Mouse (Mus musculus): ENCODE measurements at regions not wholly inside any gene's neighbourhood (a gene's known extent, or its start where the extent isn't known, plus 50 kb on each side); places are given as distances from the start of the nearest gene placed in this dataset.
"Not testable (repeated sequence)": the region's sequence is repeated elsewhere in the genome, so short reads cannot be mapped to it uniquely, and the experiment has no call there.

- no peak for DNase-seq
These were observed 547.7 kb upstream of the Zfp960 start for GRCm38 (mm10) chr17:16516173-16516572.

DNA sequence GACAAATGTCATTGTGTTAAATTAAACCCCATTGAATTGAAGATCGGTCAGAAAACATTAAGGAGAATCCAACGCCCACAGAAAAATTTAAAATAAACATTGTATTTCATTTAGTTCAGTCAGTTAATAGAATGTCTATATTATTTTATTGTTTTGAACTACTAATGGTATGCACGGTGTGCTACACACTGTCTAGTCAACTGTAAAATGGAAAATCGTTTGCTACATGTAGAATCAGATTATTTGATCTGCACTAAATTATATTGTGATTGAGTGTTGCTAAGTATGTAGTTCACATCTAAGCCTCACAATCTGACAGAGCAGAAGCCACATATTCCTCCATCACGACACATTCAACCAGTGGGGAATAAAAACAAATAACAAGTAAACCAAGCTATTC is 570.0 kb upstream of the Zfp960 start:
- no peak for DNase-seq

DNA sequence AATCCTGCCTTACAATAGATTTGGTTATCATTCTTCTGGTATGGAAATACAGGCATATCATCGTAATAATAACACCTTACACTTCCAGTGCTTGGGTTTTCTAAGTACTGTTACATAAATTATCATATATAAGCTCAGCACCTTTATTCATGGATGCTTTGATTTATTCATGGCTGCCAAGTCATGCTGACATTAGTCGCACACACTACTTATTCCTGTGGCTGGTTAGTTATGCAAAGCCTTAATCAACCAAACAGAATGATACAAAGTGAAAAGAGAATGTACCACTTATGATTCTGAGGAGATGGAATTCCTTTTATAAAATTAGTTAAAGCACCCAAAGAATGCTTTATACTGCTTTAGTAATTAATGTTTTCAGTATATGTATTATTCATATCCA is 570.4 kb upstream of the Zfp960 start:
- DNase-seq, result no peak

DNA sequence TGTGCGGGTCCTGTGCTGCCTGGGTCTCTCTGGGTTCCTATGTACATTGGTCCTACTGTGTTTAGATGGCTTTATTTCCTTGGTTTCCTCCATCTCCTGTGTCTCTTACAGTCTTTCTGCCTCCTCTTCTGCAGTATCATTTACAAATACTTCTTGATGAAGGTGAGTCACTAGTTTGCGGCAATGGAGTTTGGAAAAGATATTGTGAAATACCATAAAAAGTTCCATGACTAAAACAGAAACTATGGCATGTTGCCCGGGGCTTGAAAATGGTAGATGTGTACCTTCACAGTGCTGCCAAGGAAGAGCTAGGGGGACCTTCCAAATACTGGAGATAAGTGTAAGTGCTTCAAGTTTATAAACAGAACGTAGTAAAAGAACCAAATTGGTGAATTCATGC is 571.4 kb upstream of the Zfp960 start:
- no peak for DNase-seq

DNA sequence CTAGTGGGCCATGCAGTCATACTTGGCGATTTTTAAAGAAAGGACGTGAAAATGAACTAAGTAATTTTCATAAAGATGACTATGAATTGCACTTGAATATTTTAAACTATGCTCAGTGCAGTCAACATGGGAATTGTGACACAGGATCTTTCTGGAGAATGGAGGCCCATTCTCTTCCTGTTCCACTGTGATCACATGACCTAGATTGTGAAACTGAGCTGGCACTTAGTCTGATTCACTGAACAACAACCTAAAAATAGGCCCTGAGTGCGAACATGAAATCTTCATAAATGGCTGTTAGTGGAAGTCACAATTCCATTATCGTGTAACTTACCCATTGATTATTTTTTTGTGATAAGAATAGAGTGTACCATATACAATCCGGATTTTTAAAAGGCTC is 577.6 kb upstream of the Zfp960 start:
- DNase-seq, result peak; percentile 4 to 11

- DNase-seq, result no peak
These were observed 579.9 kb upstream of the Zfp960 start for GRCm38 (mm10) chr17:16483976-16484375.

GRCm38 (mm10) chr17:16481722-16482121 is 582.2 kb upstream of the Zfp960 start:
- no peak for DNase-seq

DNA sequence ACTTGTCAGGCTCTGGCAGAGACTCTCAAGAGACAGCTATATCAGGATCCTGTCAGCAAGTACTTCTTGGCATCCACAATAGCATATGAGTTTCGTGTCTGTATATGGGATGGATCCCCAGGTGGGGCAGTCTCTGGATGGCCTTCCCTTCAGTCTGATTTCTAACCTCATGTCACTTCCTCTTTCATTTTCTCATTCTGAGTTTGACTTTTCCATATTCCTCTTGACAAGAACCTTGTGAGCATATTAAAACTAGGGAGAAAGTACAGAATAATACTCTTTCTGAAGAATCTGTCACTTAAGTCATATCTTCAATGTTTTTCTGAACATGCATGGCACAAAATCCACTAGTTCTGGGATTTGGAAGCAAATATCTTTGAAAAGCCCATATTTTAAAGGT is 583.3 kb upstream of the Zfp960 start:
- no peak for DNase-seq

DNA sequence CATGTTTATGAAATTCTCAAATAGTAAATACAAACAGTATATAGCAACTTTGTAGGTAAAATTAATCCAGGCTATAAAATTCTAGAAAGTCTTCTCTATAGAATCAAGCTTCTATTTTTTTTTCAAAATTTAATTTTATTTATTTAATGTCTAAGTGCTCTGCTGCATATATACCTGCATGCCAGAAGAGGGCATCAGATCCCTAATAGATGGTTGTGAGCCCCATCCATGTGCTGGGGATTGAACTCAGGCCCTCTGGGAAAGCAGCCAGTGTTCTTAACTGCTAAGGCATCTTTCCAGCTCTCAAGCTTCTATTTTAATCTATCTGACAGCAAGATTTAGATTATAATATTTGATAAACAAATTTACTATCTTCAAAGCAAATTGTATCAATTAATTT is 602.7 kb upstream of the Zfp960 start:
- DNase-seq, result no peak

GRCm38 (mm10) chr17:16453098-16453497 is 610.8 kb upstream of the Zfp960 start:
- DNase-seq, result no peak

GRCm38 (mm10) chr17:16444562-16444961 is 613.7 kb upstream of the Rgmb start:
- no peak for DNase-seq

DNA sequence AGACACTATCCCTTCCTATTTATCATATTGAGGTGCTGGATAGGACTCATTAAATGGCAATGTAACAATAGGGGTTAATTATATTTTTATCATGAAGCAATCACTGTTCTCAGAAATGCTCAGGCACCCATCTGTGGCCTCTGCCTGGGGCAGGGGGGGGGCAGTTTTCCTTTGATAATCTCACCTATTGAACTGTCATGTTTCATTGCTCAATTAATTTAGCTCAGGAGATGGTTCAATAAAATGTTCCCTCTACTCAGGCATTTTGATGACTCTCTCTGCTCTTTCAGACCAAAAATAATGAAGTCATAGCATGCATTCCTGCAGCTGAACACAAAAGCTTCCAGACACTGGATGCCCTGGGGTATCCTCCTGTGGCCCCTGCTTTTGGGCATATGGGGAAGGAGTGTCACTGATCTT is 564.4 kb upstream of the Rgmb start:
- DNase-seq, result no peak

DNA sequence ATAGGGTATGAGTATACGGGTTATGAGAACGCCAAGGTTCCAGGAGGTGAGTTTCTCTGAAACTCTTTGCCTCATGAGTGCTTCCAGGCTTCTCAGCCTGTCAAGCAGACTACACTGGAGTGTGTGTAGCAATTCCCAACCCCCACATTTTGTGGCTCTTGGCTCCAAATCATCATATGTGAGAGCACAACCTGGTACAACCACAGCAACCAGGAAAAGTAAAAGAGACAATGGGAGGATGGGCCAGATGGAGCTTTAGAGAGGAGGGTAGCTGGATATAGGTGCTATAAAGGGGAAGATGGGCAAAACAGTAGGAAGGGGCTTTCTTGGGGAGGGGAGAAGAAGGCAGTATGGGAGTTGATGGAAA is 544.0 kb upstream of the Rgmb start:
- DNase-seq, result not testable (repeated sequence)

DNA sequence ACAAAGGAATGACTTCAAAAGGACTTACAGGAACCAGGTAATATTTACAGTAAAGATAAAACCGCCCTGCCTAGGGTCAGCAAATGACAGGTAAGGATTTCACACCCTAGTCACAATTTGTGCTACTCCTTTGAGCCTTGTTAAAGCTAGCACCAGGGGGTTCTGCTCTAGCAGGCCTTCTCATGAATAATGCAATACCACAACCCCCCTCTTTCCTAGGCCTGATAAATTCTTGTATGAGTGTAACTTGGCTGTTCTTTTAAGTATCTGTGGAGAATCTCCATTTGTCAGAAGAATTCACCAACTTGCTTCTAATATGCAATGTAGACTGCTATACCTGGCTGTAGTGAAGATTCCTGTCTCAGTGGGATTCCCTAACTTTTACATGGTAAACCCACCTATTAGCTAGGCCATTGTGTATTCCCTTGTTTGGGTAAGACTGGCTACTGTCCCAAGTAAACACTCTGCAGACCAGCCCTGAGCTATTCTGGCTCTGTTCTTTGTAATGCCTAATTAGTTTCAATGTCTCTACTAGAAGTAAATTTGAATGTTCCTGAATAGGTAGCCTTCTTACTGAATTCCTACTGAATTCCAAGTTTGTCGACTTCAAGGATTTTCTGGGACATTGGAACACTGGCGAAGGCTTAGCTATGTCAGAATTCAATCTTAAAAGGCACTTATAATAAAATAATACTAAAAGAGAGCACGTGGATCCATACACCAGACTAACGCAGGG is 543.4 kb upstream of the Rgmb start:
- DNase-seq, result not testable (repeated sequence)

DNA sequence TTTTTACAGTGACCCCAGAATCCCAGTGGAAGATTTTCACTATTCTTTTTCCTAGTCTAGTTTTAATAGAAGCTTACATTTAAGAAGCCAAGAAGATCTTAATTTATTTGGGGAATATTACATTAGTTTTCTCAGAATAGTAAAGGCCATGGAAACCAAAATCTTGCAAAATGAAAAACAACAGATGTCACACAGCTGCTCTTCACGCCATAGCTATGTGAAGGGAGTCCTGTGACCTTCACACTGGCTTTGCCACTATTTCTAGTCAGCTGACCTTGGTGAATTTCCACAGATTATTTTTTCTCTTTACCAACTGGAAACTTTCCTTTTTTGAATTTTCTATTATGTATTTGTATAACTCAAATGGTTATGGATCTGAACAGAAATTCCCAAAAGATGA is 542.1 kb upstream of the Rgmb start:
- DNase-seq, result peak; percentile 42 to 50

- DNase-seq, result peak; percentile 17 to 21
These were observed 513.2 kb upstream of the Rgmb start for GRCm38 (mm10) chr17:16344061-16344460.

- DNase-seq, result no peak
These were observed 511.9 kb upstream of the Rgmb start for GRCm38 (mm10) chr17:16342785-16343184.

DNA sequence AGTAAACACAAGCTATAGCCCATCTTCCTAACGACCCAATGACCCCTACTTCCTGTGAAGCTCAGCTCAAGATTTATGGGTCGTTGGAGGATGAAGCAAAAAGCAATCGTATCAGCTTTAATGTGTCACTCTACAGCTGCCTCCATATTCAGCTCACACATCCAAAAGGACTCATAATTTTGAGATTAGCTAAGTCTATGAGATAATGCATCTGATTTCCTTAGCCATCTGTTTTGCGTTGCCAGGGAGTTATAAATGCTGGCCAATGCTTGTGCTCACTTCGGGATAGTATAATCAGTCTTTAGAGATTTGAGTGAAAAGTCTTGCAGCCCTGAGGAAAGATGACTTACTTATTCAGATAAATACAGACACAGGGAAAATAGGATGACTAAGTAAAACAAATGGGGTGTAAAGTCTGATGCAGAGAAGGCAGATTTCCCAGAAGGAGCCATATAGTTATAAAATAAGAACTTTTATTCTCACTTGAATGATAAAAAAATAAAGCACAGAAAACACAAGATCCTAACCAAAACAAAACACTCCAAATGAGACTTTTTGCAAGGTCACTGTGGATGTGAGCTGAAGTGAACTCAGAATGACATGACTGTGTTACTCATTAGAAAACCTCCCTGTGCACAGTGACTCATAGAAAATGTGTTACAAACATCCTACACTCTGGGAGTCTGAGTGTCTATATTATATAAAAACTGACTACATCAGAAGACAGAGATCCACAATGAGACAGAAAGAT is 509.1 kb upstream of the Rgmb start:
- peak; percentile 18 to 57 for DNase-seq

- DNase-seq, result no peak
These were observed 481.1 kb upstream of the Rgmb start for GRCm38 (mm10) chr17:16311914-16312313.

GRCm38 (mm10) chr17:16311196-16311873 is 480.5 kb upstream of the Rgmb start:
- no peak for DNase-seq

- no peak for DNase-seq
These were observed 470.9 kb upstream of the Rgmb start for GRCm38 (mm10) chr17:16301776-16302175.

GRCm38 (mm10) chr17:16298553-16298952 is 467.7 kb upstream of the Rgmb start:
- no peak for DNase-seq
